Mouse (Mus musculus): ENCODE results near the gene Mymk.

Mymk gene

DNA sequence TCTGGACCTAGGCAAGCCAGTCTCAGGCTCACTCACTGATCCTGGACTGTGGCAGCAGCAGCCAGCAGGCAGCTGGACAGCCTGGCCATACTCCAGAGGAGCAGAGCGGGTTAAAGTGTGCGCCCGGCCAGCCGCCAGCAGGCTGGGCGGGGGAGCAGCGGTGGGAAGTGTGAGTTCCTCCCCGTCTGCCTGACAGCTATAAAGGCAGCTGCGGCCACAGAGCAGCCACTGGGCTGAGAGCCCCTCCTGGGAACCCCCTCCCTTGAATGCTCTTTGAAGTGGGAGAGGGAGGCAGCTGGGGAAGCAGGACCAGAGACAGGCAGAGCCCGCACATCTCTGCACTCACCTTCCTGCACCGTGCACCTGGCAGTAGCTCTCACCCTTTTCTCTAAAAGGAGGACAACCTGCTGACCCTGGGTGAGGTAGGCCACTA, 7.2 kb upstream of the Mymk start, which contains the start of gene Adamtsl2:
TSS of gene Adamtsl2 (plus strand) at position 228 of the 433 bp plus-strand sequence.
- DNase-seq (ENCODE audit: low read depth, low spot score) = peak; percentile 46

DNA sequence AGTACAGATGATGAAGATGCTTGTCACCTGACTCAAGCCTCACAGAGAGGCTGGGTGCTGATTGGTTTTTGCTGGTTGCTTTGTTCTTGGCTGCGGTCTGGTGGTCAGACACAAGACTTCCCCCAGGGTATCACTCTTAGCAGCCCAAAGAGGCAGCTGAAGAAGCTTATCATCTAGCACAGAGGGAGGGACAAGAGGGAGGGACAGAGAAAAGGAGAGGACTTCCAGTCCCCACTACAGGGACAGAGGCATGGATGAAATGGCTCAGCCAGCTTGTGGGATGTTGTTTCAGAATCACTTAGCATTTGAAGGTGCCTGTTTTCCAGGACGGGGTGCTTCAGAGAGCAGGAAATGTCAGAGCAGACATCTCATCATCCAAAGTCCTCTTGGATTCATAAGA, 6.3 kb upstream of the Mymk start:
- DNase-seq (ENCODE audit: low read depth, low spot score) = no peak

- DNase-seq (ENCODE audit: low read depth, low spot score) = no peak
These were observed 5.8 kb upstream of the Mymk start for GRCm38 (mm10) chr2:27077655-27078244.

- peak; percentile 25 for DNase-seq (ENCODE audit: low read depth, low spot score)
These were observed 3.5 kb upstream of the Mymk start for GRCm38 (mm10) chr2:27075485-27075884.

DNA sequence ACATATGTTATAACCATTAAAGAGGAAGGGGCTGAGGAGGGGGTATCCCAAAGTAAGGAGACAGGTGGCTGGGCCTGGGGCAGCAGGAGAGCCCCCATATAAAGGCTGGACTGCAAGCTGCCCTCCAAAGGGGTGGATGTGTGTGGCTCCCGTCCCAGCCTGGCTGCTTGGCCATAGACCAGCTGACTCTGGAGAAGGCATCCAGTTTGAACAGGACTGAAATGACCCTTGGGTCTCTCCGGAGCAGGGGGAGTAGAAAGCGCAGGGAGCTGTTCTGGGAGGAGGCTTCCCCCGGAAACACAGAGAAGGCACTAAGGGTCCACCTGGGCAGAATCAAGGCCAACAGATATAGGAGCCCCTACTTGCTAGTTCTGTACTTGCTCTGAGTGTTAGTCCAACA, 2.8 kb upstream of the Mymk start:
- no peak for DNase-seq (ENCODE audit: low read depth, low spot score)

DNA sequence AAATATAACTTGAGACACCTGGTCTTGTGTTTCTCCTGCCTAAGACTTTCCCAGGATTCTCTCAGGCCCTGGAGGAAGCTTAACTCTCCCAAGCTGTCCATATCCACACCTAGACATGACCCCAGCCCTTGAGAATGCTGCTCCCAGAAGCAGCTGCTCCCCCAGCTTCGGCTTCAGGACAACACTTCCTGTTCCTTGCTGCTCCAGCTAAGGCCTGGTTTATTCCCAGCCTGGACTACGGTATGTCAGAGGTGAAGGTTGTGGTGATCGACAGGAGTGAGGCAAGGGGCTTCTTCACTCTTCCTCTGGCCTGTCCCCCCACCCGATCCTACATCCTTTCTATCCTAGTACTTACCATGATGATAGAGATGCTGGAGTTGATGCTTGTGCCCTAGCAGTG, 1.4 kb upstream of the Mymk start:
- no peak for DNase-seq (ENCODE audit: low read depth, low spot score)

DNA sequence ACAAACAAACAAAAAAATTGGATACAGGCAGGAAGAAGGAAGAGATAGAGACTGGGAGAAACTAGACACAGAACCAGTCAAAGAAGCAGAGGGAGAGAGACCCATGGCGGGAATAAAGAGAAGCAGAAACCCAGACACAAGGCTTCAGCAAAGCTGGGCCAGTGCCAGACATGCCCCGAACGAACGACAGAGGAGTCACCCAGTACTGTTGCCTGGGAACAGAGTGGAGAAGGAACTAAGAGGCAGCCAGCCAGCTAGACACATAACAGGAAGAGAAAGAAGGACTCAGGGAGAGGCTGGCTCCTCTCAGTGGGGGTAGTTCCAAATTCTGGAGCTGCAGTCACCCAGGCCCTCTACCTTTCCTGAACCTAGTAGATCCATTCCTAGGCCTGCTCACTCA, 842 bp downstream of the Mymk start:
- DNase-seq (ENCODE audit: low read depth, low spot score) = no peak

- DNase-seq (ENCODE audit: low read depth, low spot score) = no peak
These were observed 1.6 kb downstream of the Mymk start for GRCm38 (mm10) chr2:27070247-27070813.

- DNase-seq (ENCODE audit: low read depth, low spot score) = no peak
These were observed 2.3 kb downstream of the Mymk start for GRCm38 (mm10) chr2:27069646-27070045.

GRCm38 (mm10) chr2:27067996-27068395, 4.0 kb downstream of the Mymk start:
- no peak for DNase-seq (ENCODE audit: low read depth, low spot score)

DNA sequence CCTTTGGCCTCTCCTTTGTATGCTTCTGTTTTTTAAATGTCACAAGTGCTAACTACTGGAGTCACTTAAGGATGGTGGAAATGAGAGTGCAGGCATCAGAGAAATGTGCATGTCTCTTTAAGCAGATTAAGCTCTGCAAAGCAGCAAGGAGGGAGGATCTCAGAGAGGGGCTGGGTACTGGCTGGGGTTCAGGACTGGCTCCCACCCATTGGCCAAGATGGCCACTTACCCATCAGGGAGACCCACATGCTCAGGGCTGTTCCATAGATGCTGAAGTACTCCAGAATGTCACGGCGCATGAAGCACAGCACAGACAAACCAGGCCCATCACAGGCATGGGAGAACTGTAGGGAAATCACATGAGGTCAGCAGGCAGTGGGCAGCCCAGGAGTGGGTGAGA, 4.9 kb downstream of the Mymk start:
- DNase-seq (ENCODE audit: low read depth, low spot score) = no peak

GRCm38 (mm10) chr2:27059187-27059586, 12.8 kb downstream of the Mymk start:
- no peak for DNase-seq (ENCODE audit: low read depth, low spot score)

GRCm38 (mm10) chr2:27058751-27059150, 13.2 kb downstream of the Mymk start:
- no peak for DNase-seq (ENCODE audit: low read depth, low spot score)

GRCm38 (mm10) chr2:27058251-27058650, 13.7 kb downstream of the Mymk start:
- DNase-seq (ENCODE audit: low read depth, low spot score) = no peak

- no peak for DNase-seq (ENCODE audit: low read depth, low spot score)
These were observed 22.6 kb downstream of the Mymk start for GRCm38 (mm10) chr2:27049408-27049807.

- no peak for DNase-seq (ENCODE audit: low read depth, low spot score)
These were observed 25.8 kb downstream of the Mymk start for GRCm38 (mm10) chr2:27045979-27046770.

GRCm38 (mm10) chr2:27044641-27045040, 27.3 kb downstream of the Mymk start:
- DNase-seq (ENCODE audit: low read depth, low spot score) = no peak

DNA sequence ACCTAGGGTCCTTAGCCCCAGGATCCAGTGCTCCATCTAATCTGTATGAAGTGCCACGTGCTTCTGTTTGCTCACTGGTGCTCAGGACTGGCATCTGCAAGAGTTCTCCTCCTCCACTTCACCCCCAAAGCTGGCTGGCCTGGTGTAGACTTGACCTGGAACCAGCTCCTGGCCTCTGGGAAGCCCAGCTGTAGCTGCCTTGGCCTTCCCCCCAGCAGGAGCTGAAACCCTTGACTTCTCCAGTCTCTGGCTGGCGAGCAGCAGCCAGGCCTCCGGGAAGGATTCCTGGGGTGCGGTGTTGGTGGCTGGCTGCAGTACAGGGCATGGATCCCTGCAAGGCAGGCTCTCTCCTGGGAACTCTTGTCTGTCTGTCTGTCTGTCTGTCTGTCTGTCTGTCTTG, 27.8 kb downstream of the Mymk start:
- no peak for DNase-seq (ENCODE audit: low read depth, low spot score)

GRCm38 (mm10) chr2:27043461-27043860, 28.5 kb downstream of the Mymk start:
- DNase-seq (ENCODE audit: low read depth, low spot score) = peak; percentile 60

- DNase-seq (ENCODE audit: low read depth, low spot score) = no peak
These were observed 29.7 kb downstream of the Mymk start for GRCm38 (mm10) chr2:27042131-27042844.

GRCm38 (mm10) chr2:27039286-27039685, 32.7 kb downstream of the Mymk start:
- no peak for DNase-seq (ENCODE audit: low read depth, low spot score)

- peak; percentile 70 for DNase-seq (ENCODE audit: low read depth, low spot score)
These were observed 33.4 kb downstream of the Mymk start for GRCm38 (mm10) chr2:27038596-27038995.
